Mouse (Mus musculus): ENCODE data around the gene Popdc3.

DNA sequence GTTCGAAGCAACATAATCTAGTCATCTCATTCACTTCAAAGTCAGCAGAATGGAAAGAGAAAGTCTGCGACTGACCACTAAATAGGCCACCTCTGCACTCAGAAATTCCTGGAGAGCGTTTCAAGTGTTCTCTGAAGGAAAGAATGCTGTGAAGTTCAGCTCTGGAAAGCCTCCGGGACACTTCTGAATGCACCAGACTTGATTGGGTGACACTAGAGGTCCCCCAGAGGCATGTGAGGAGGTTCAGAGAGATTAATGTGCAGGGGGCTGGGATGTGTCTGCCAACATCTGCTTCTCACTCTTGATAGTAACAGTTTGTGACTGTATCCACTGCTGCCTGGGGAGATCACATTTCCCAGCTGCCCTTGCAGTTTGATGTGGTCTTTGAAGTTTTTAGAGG is 52.1 kb downstream of the Popdc3 start:
- TF ChIP-seq CTCF (IDR thresholded peaks at IDR 0.05; ENCODE audit: low read depth, low read length) (no peak), POLR2A (IDR thresholded peaks at IDR 0.05; ENCODE audit: borderline replicate concordance, low read depth, low read length) (no peak)

Measured in bone marrow macrophage, adult 2 months (primary cell).